Mouse (Mus musculus) MEL (cell line): ENCODE results near the gene Mrap. TPM values are rescaled to one million over a fixed set of nuclear protein-coding genes. Genes with fewer than 3 reads are reported as not detected.

Experiments used
- DNase-seq: peaks from one replicate; pipeline ENCODE4 v3.0.0; 2011; ENCODE audit warnings: low read depth, low spot score
- H3K27ac ChIP-seq: 2 replicates; pipeline ENCODE4 v1.5.1; 2012; ENCODE audit warnings: low read depth, mild to moderate bottlenecking, control low read depth, low read length, moderate library complexity; ENCODE audit not compliant: control insufficient read depth
- H3K27me3 ChIP-seq, 2 experiments: fragments of 150-350 bp in 1 of 2; sonication (generic) in 1 of 2; 2 replicates each; pipeline ENCODE4 v1.6.1; 2012; ENCODE audit warnings: low read length in 2 of 2, mild to moderate bottlenecking in 2 of 2, improper control_type of control experiment in 1 of 2, moderate library complexity in 1 of 2; ENCODE audit not compliant: insufficient read depth in 2 of 2, control insufficient read depth in 1 of 2
- H3K36me3 ChIP-seq, 2 experiments: 2 replicates each; pipeline ENCODE4 v1.6.1; 2012 to 2014; ENCODE audit warnings: low read length in 2 of 2, improper control_type of control experiment in 1 of 2, inconsistent platforms in 1 of 2, mild to moderate bottlenecking in 1 of 2; ENCODE audit not compliant: insufficient read depth in 2 of 2, control insufficient read depth in 1 of 2
- H3K4me1 ChIP-seq, 2 experiments: fragments of 150-350 bp in 1 of 2; sonication (generic) in 1 of 2; 2 replicates each; pipeline ENCODE4 v1.6.1; 2012; ENCODE audit warnings: low read length in 2 of 2, improper control_type of control experiment in 1 of 2, mild to moderate bottlenecking in 1 of 2; ENCODE audit not compliant: insufficient read depth in 2 of 2, control insufficient read depth in 1 of 2
- H3K4me3 ChIP-seq, 2 experiments: fragments of 150-350 bp in 1 of 2; sonication (generic) in 1 of 2; 2 replicates each; pipeline ENCODE4 v1.5.1; 2012; ENCODE audit warnings: low read depth in 2 of 2, low read length in 2 of 2, mild to moderate bottlenecking in 2 of 2, moderate library complexity in 2 of 2, control low read depth in 1 of 2, improper control_type of control experiment in 1 of 2; ENCODE audit not compliant: control insufficient read depth in 1 of 2, insufficient read depth in 1 of 2
- H3K79me2 ChIP-seq: 2 replicates; pipeline ENCODE4 v1.6.1; 2012; ENCODE audit warnings: mild to moderate bottlenecking, low read length, moderate library complexity; ENCODE audit not compliant: control insufficient read depth, poor library complexity, insufficient read depth
- H3K9ac ChIP-seq: 2 replicates; pipeline ENCODE4 v1.6.1; 2012; ENCODE audit warnings: low read depth, mild to moderate bottlenecking, control low read depth, low read length, moderate library complexity; ENCODE audit not compliant: control insufficient read depth, poor library complexity, severe bottlenecking
- H3K9me3 ChIP-seq: fragments of 150-350 bp; sonication (generic); replicated peaks from 2 replicates; pipeline ENCODE4 v1.6.1; 2012; ENCODE audit warnings: mild to moderate bottlenecking, low read length, improper control_type of control experiment, moderate library complexity; ENCODE audit not compliant: insufficient read depth
- BHLHE40 ChIP-seq: IDR thresholded peaks from 2 replicates; pipeline ENCODE4 v1.6.1; 2012; ENCODE audit warnings: low read depth, mild to moderate bottlenecking, inconsistent platforms, low read length, improper control_type of control experiment, borderline replicate concordance
- CHD1 ChIP-seq: IDR thresholded peaks from 2 replicates; pipeline ENCODE4 v1.6.1; 2012; ENCODE audit warnings: low read depth, mild to moderate bottlenecking, inconsistent platforms, low read length, improper control_type of control experiment
- CTCF ChIP-seq, 3 experiments: IDR thresholded peaks in 2 of 3; conservative IDR thresholded peaks in 1 of 3; 2 replicates each; pipeline ENCODE4 v1.5.1; 2011 to 2012; ENCODE audit warnings: low read length in 3 of 3, low read depth in 2 of 3, mild to moderate bottlenecking in 2 of 3, improper control_type of control experiment in 1 of 3, inconsistent platforms in 1 of 3, mixed read lengths in 1 of 3, moderate library complexity in 1 of 3; ENCODE audit not compliant: control insufficient read depth in 1 of 3, insufficient read depth in 1 of 3, poor library complexity in 1 of 3, severe bottlenecking in 1 of 3
- ELF1 ChIP-seq: IDR thresholded peaks from 2 replicates; pipeline ENCODE4 v1.6.1; 2014; ENCODE audit warnings: low read depth, mild to moderate bottlenecking, inconsistent platforms, low read length, improper control_type of control experiment, moderate library complexity
- EP300 ChIP-seq, 2 experiments: IDR thresholded peaks; 2 replicates each; pipeline ENCODE4 v1.6.1; 2011; ENCODE audit warnings: improper control_type of control experiment in 2 of 2, low read length in 2 of 2, low read depth in 1 of 2, mild to moderate bottlenecking in 1 of 2
- HCFC1 ChIP-seq: IDR thresholded peaks from 2 replicates; pipeline ENCODE4 v1.6.1; 2012; ENCODE audit warnings: low read depth, mild to moderate bottlenecking, inconsistent platforms, low read length, improper control_type of control experiment, moderate library complexity
- JUND ChIP-seq: IDR thresholded peaks from 2 replicates; pipeline ENCODE4 v1.6.1; 2011; ENCODE audit warnings: low read depth, mild to moderate bottlenecking, improper control_type of control experiment, low read length
- MYB ChIP-seq: IDR thresholded peaks from 2 replicates; pipeline ENCODE4 v1.6.1; 2011; ENCODE audit warnings: mild to moderate bottlenecking, low read depth, low read length, improper control_type of control experiment
- MYC ChIP-seq: IDR thresholded peaks from 2 replicates; pipeline ENCODE4 v1.6.1; 2011; ENCODE audit warnings: low read depth, mild to moderate bottlenecking, low read length, improper control_type of control experiment, moderate library complexity
- POLR2A ChIP-seq, 2 experiments: IDR thresholded peaks; 2 replicates each; pipeline ENCODE4 v1.6.1; 2011 to 2012; ENCODE audit warnings: low read length in 2 of 2, mild to moderate bottlenecking in 2 of 2, control low read depth in 1 of 2, improper control_type of control experiment in 1 of 2, low read depth in 1 of 2, moderate library complexity in 1 of 2; ENCODE audit not compliant: control insufficient read depth in 1 of 2, insufficient read depth in 1 of 2, poor library complexity in 1 of 2
- POLR2AphosphoS5 ChIP-seq: IDR thresholded peaks from 2 replicates; pipeline ENCODE4 v1.6.1; 2012; ENCODE audit warnings: low read depth, borderline replicate concordance, mild to moderate bottlenecking, inconsistent platforms, low read length, moderate library complexity, mixed read lengths
- RCOR1 ChIP-seq: IDR thresholded peaks from 2 replicates; pipeline ENCODE4 v1.6.1; 2012; ENCODE audit warnings: low read depth, mild to moderate bottlenecking, inconsistent platforms, low read length, improper control_type of control experiment
- SIN3A ChIP-seq: IDR thresholded peaks from 2 replicates; pipeline ENCODE4 v1.6.1; 2012; ENCODE audit warnings: low read length, improper control_type of control experiment, inconsistent platforms
- UBTF ChIP-seq: IDR thresholded peaks from 2 replicates; pipeline ENCODE4 v1.6.1; 2012; ENCODE audit warnings: low read depth, mild to moderate bottlenecking, inconsistent platforms, low read length, improper control_type of control experiment, moderate library complexity, borderline replicate concordance; ENCODE audit not compliant: insufficient read depth
- USF1 ChIP-seq: IDR thresholded peaks from 2 replicates; pipeline ENCODE4 v1.6.1; 2014; ENCODE audit warnings: low read depth, mild to moderate bottlenecking, inconsistent platforms, low read length, improper control_type of control experiment, moderate library complexity
- ZKSCAN1 ChIP-seq: IDR thresholded peaks from 2 replicates; pipeline ENCODE4 v1.6.1; 2012; ENCODE audit warnings: low read depth, mild to moderate bottlenecking, inconsistent platforms, low read length, improper control_type of control experiment, moderate library complexity
- ZMIZ1 ChIP-seq: IDR thresholded peaks from 2 replicates; pipeline ENCODE4 v1.6.1; 2012; ENCODE audit warnings: low read depth, mild to moderate bottlenecking, inconsistent platforms, low read length, improper control_type of control experiment, moderate library complexity
- polyA plus RNA-seq, 2 experiments: library from polyadenylated mRNA; stranded (reverse) in 1 of 2; unstranded in 1 of 2; fragments of >175 nt in 1 of 2; fragments of >200 nt in 1 of 2; gene quantifications; 2 replicates each; pipeline versions ENCODE4 v1.2.1 to v1.2.4; 2012; ENCODE audit warnings: low replicate concordance in 2 of 2, low read depth in 1 of 2; ENCODE audit not compliant: insufficient read length in 2 of 2, insufficient read depth in 1 of 2, missing spikeins in 1 of 2
- total RNA-seq: library from RNA; depleted of rRNA; stranded (reverse); fragments of 300-350 nt; gene quantifications from 2 replicates; pipeline ENCODE4 v1.2.3, GENCODE M21; 2012

Mrap gene
- total and polyA plus RNA-seq, 3 experiments = 0.92 to 2.2 TPM; not detected in 1

DNA sequence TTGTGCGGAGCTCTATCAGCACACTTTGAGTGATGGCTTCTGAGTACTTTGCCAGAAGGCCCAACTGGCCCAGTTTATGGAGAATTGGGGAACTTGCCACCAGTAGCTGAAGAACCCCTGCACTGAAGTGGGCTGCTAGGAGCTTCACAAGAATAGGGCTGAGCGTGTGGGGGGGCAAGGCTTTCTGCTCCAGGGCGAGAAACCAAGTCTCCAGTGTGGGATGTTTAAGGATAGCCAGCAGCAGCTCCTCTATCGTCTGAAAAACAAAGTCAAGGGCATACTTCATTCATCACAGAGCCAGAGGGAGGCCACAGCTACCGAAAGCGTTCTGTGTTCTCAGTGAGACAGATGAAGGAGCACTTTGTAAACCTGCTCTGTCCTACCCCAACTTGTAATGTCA is 36.6 kb downstream of the Mrap start:
- H3K27ac ChIP-seq = no peak overlapping the region
- H3K9ac ChIP-seq = no peak overlapping the region
- H3K27me3 ChIP-seq = no peaks in the 10 kb centered on the region
- no peaks in the 10 kb centered on the region for H3K9me3 ChIP-seq
- H3K36me3 ChIP-seq = peaks cover 0 to 7% of the 10 kb centered on the region in 2 experiments; a peak in 2 of 4 replicates
- no peak overlapping the region for H3K4me3 ChIP-seq
- DNase-seq = no peak
- H3K4me1 ChIP-seq = no peaks in the 10 kb centered on the region
- H3K79me2 ChIP-seq = no peaks in the 10 kb centered on the region
- TF ChIP-seq POLR2A (IDR thresholded peaks at IDR 0.05; ENCODE audit: control insufficient read depth in 1 of 2, insufficient read depth in 1 of 2, low read depth in 1 of 2, low read length in 2 of 2, poor library complexity in 1 of 2) (no peak), UBTF (no peak), HCFC1 (no peak), POLR2AphosphoS5 (no peak), EP300 (IDR thresholded peaks at IDR 0.05; ENCODE audit: low read depth in 1 of 2, low read length in 2 of 2) (no peak), ZKSCAN1 (no peak), MYC (no peak), MYB (no peak), CHD1 (no peak), JUND (no peak), ZMIZ1 (no peak), USF1 (no peak), SIN3A (no peak), CTCF (IDR thresholded peaks at IDR 0.05 in 2 of 3, conservative IDR thresholded peaks at IDR 0.05 in 1 of 3; ENCODE audit: control insufficient read depth in 1 of 3, insufficient read depth in 1 of 3, low read depth in 2 of 3, low read length in 3 of 3, poor library complexity in 1 of 3, severe bottlenecking in 1 of 3) (no peak)

DNA sequence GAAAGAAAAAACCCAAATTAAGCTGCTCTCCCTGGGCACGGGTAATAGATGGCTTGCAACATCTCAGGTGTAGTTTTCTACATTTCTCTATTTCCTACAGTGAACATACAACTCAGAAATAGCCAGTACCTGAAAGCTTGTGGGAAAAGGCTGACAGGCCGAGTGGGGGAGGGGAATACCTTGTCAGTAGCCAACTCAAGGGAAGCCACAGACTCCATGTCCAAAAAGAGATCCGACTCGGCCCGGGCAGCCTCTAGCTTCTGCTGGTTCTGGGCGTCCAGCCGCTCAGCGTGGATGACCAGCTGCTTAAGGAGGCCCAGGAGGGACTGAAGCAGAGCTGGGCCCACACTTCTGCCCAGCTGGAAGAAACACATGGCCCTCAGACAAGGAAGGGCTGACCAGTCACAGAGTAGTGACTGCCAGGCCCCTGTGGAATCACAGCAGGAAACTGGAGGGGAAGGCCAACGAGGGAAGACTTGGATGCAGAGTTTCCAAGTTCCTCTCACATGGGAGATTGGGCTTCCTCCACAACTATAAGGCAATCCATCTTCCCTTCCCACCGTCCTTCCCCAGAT is 38.0 kb downstream of the Mrap start:
- Histone ChIP-seq H3K4me3 (no peak overlapping the region), H3K79me2 (no peaks in the 10 kb centered on the region), H3K4me1 (no peaks in the 10 kb centered on the region), H3K27me3 (no peaks in the 10 kb centered on the region), H3K27ac (no peak overlapping the region), H3K36me3 (peaks cover 0 to 7% of the 10 kb centered on the region in 2 experiments; a peak in 2 of 4 replicates), H3K9ac (no peak overlapping the region), H3K9me3 (no peaks in the 10 kb centered on the region)
- no peak for DNase-seq
- TF ChIP-seq ELF1 (no peak), RCOR1 (no peak), BHLHE40 (no peak), UBTF (no peak)
